Mouse (Mus musculus): ENCODE results near the gene F5.
A peak's percentile ranks its signal among the peaks of the same experiment; 100 is the strongest.

DNA sequence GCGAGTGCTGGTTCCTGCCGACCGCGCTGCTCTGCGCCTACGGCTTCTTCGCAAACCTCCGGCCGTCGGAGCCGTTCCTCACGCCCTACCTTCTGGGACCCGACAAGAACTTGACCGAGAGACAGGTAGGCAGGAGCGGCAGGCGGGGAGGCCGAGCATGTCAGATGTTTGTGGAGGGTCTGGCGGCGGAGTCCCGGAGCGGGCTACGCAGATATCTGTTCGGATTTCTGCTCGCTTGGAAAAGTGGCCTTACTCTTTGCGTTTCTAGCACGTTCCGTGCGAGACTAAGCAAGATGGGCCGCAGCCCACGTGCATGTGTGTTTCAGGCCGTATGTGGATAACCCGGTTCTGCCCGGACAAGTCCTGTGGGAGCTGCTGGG is 97.7 kb downstream of the F5 start:
- TF ChIP-seq CTCF (IDR thresholded peaks at IDR 0.05 in 2 of 3, conservative IDR thresholded peaks at IDR 0.05 in 1 of 3; ENCODE audit: control insufficient read depth in 1 of 3, insufficient read depth in 1 of 3, low read depth in 2 of 3, low read length in 3 of 3, poor library complexity in 1 of 3, severe bottlenecking in 1 of 3) (no peak), MAX (IDR thresholded peaks at IDR 0.05; ENCODE audit: low read length) (peak; percentile 58), UBTF (IDR thresholded peaks at IDR 0.05; ENCODE audit: borderline replicate concordance, insufficient read depth, low read depth, low read length) (no peak), EP300 (IDR thresholded peaks at IDR 0.05; ENCODE audit: low read depth in 1 of 2, low read length in 2 of 2) (no peak), POLR2A (IDR thresholded peaks at IDR 0.05; ENCODE audit: control insufficient read depth in 1 of 2, insufficient read depth in 1 of 2, low read depth in 1 of 2, low read length in 2 of 2, poor library complexity in 1 of 2) (no peak), TCF12 (IDR thresholded peaks at IDR 0.05; ENCODE audit: low read depth, low read length) (no peak), SMC3 (IDR thresholded peaks at IDR 0.05; ENCODE audit: low read depth, low read length) (no peak), NRF1 (IDR thresholded peaks at IDR 0.05; ENCODE audit: insufficient read depth, low read depth, low read length, poor library complexity, severe bottlenecking) (no peak), POLR2AphosphoS5 (IDR thresholded peaks at IDR 0.05; ENCODE audit: borderline replicate concordance, low read depth, low read length) (no peak), GABPA (IDR thresholded peaks at IDR 0.05; ENCODE audit: low read depth, low read length) (no peak), USF2 (IDR thresholded peaks at IDR 0.05; ENCODE audit: borderline replicate concordance in 1 of 2, insufficient read depth in 1 of 2, low read depth in 1 of 2, low read length in 2 of 2) (no peak), TAL1 (IDR thresholded peaks at IDR 0.05; ENCODE audit: low read length) (no peak), USF1 (IDR thresholded peaks at IDR 0.05; ENCODE audit: low read depth, low read length) (no peak), MAZ (IDR thresholded peaks at IDR 0.05; ENCODE audit: low read depth, low read length) (no peak)

Measured in MEL (cell line).